Mouse (Mus musculus) left cerebral cortex, postnatal 14 days (tissue): ENCODE results near the gene Chchd5. TPM values are rescaled to one million over a fixed set of nuclear protein-coding genes. Genes with fewer than 3 reads are reported as not detected.

ENCODE experiments used
- total RNA-seq, 2 experiments: library from RNA; stranded (reverse); gene quantifications; 2 replicates each; pipeline ENCODE4 v1.2.3; 2021

Gene Chchd5
- total RNA-seq, 2 experiments from 2014 or later: 10.4 to 10.5 TPM

Other genes with a start within 250 kb of the Chchd5 start
- 1 to 10 TPM; 6.7 to 7.0 TPM for gene Zc3h8, start 185.6 kb upstream of the Chchd5 start, total RNA-seq
- gene Zc3h6, start 162.3 kb upstream of the Chchd5 start, total RNA-seq: 10 to 100 TPM; 11.4 to 13.3 TPM
- 1 to 10 TPM; 7.3 to 7.4 TPM for gene Gm10762, start 162.0 kb upstream of the Chchd5 start, total RNA-seq
- under 1 TPM; 0.13 TPM for gene Vinac1, start 81.5 kb upstream of the Chchd5 start, total RNA-seq
- gene Ttl, start 63.8 kb upstream of the Chchd5 start, total RNA-seq: 10 to 100 TPM; 75.3 to 83.5 TPM
- gene Polr1b, start 28.7 kb upstream of the Chchd5 start, total RNA-seq: 10 to 100 TPM; 20.9 to 21.1 TPM
- 100 to 1,000 TPM; 127 to 130 TPM for gene Slc20a1, start 69.1 kb downstream of the Chchd5 start, total RNA-seq
- 1 to 10 TPM; 1.3 to 1.4 TPM for gene Ckap2l, start 167.5 kb downstream of the Chchd5 start, total RNA-seq
- under 1 TPM; 0.40 to 0.66 TPM for gene Il1a, start 180.3 kb downstream of the Chchd5 start, total RNA-seq
- under 1 TPM; 0.26 to 0.36 TPM for gene Il1b, start 241.4 kb downstream of the Chchd5 start, total RNA-seq